Mouse (Mus musculus) ES-Bruce4 (cell line): Measurements from ENCODE around the gene Ikzf3. TPM values are rescaled to one million over a fixed set of nuclear protein-coding genes. Genes with fewer than 3 reads are reported as not detected.

Experiments
- H3K27ac ChIP-seq: 2 replicates; pipeline ENCODE4 v1.5.1; 2012; ENCODE audit warnings: low read length, inconsistent platforms; ENCODE audit not compliant: insufficient read depth
- H3K27me3 ChIP-seq: 2 replicates; pipeline ENCODE4 v1.6.1; 2012; ENCODE audit warnings: mild to moderate bottlenecking, low read length, inconsistent platforms; ENCODE audit not compliant: control insufficient read depth, poor library complexity, insufficient read depth, severe bottlenecking
- H3K36me3 ChIP-seq: 2 replicates; pipeline ENCODE4 v1.6.1; 2012; ENCODE audit warnings: inconsistent platforms, mild to moderate bottlenecking, low read length, moderate library complexity; ENCODE audit not compliant: control insufficient read depth, poor library complexity, insufficient read depth, severe bottlenecking
- H3K4me1 ChIP-seq: one replicate; pipeline ENCODE4 v1.8.1; 2011; ENCODE audit warnings: low read length; ENCODE audit not compliant: control insufficient read depth, insufficient read depth
- H3K4me3 ChIP-seq: 2 replicates; pipeline ENCODE4 v1.5.1; 2011; ENCODE audit warnings: low read depth, mild to moderate bottlenecking, low read length
- H3K9ac ChIP-seq: 2 replicates; pipeline ENCODE4 v1.6.1; 2012; ENCODE audit warnings: low read depth, mild to moderate bottlenecking, inconsistent platforms; ENCODE audit not compliant: poor library complexity, severe bottlenecking
- H3K9me3 ChIP-seq: replicated peaks from 2 replicates; pipeline ENCODE4 v1.6.1; 2012; ENCODE audit warnings: mild to moderate bottlenecking, low read length, inconsistent platforms; ENCODE audit not compliant: control insufficient read depth, poor library complexity, insufficient read depth, severe bottlenecking
- CTCF ChIP-seq: IDR thresholded peaks from one replicate; pipeline ENCODE4 v1.8.1; 2011; ENCODE audit warnings: low read depth, low read length
- EP300 ChIP-seq: IDR thresholded peaks from 2 replicates; pipeline ENCODE4 v1.6.1; 2011; ENCODE audit warnings: low read depth, low read length; ENCODE audit not compliant: insufficient read depth
- POLR2A ChIP-seq: IDR thresholded peaks from one replicate; pipeline ENCODE4 v1.8.1; 2011; ENCODE audit warnings: low read length; ENCODE audit not compliant: insufficient read depth
- polyA plus RNA-seq: library from polyadenylated mRNA; stranded (reverse); fragments of >200 nt; gene quantifications from 2 replicates; pipeline ENCODE4 v1.2.4, GENCODE M21; 2011; ENCODE audit warnings: low read depth; ENCODE audit not compliant: missing spikeins, insufficient read depth, insufficient read length

Gene Ikzf3
- polyA plus RNA-seq, result not detected in 2 replicates

GRCm38 (mm10) chr11:98545711-98546231, at the start of gene Ikzf3:
TSS of gene Ikzf3 (minus strand) at chr11:98546031.
- no peaks in the 10 kb centered on the region for H3K4me1 ChIP-seq
- peak within 1 kb of the TSS; percentile 22 for H3K4me3 ChIP-seq
- H3K27ac ChIP-seq, result no peak within 1 kb of the TSS
- peak within 1 kb of the TSS; percentile 71 for H3K9ac ChIP-seq
- no peaks in the 10 kb centered on the region for H3K36me3 ChIP-seq
- TF ChIP-seq POLR2A, result no peak
- no peak for TF ChIP-seq CTCF
- no peak for TF ChIP-seq EP300
- H3K9me3 ChIP-seq, result no peaks in the 10 kb centered on the region
- H3K27me3 ChIP-seq, result peaks cover 27% of the 10 kb centered on the region

- Histone ChIP-seq H3K4me1 (no peaks in the 10 kb centered on the region), H3K27me3 (no peaks in the 10 kb centered on the region), H3K9ac (no peak overlapping the region), H3K27ac (no peak overlapping the region), H3K4me3 (no peak overlapping the region), H3K9me3 (no peaks in the 10 kb centered on the region), H3K36me3 (no peaks in the 10 kb centered on the region)
- TF ChIP-seq POLR2A, result no peak
- TF ChIP-seq EP300, result no peak
- no peak for TF ChIP-seq CTCF
These were observed 49.6 kb upstream of the Ikzf3 start for GRCm38 (mm10) chr11:98595473-98595872.

GRCm38 (mm10) chr11:98595021-98595420, 49.2 kb upstream of the Ikzf3 start:
- Histone ChIP-seq H3K36me3 (no peaks in the 10 kb centered on the region), H3K27ac (no peak overlapping the region), H3K4me1 (no peaks in the 10 kb centered on the region), H3K9ac (no peak overlapping the region), H3K27me3 (no peaks in the 10 kb centered on the region), H3K9me3 (no peaks in the 10 kb centered on the region), H3K4me3 (no peak overlapping the region)
- no peak for TF ChIP-seq CTCF
- no peak for TF ChIP-seq EP300
- no peak for TF ChIP-seq POLR2A

- no peak overlapping the region for H3K27ac ChIP-seq
- no peaks in the 10 kb centered on the region for H3K9me3 ChIP-seq
- no peaks in the 10 kb centered on the region for H3K27me3 ChIP-seq
- no peaks in the 10 kb centered on the region for H3K4me1 ChIP-seq
- no peak overlapping the region for H3K9ac ChIP-seq
- no peaks in the 10 kb centered on the region for H3K36me3 ChIP-seq
- no peak overlapping the region for H3K4me3 ChIP-seq
- TF ChIP-seq CTCF (no peak), EP300 (no peak), POLR2A (no peak)
These were observed 45.0 kb upstream of the Ikzf3 start for GRCm38 (mm10) chr11:98590548-98591445.

- Histone ChIP-seq H3K9me3 (no peaks in the 10 kb centered on the region), H3K27ac (no peak overlapping the region), H3K4me1 (no peaks in the 10 kb centered on the region), H3K9ac (no peak overlapping the region), H3K36me3 (no peaks in the 10 kb centered on the region), H3K27me3 (no peaks in the 10 kb centered on the region), H3K4me3 (no peak overlapping the region)
- TF ChIP-seq CTCF (no peak), POLR2A (no peak), EP300 (no peak)
These were observed 43.5 kb upstream of the Ikzf3 start for GRCm38 (mm10) chr11:98589306-98589705.

- Histone ChIP-seq H3K27ac (no peak overlapping the region), H3K27me3 (no peaks in the 10 kb centered on the region), H3K36me3 (no peaks in the 10 kb centered on the region), H3K4me3 (no peak overlapping the region), H3K9me3 (no peaks in the 10 kb centered on the region), H3K9ac (no peak overlapping the region), H3K4me1 (no peaks in the 10 kb centered on the region)
- no peak for TF ChIP-seq CTCF
- no peak for TF ChIP-seq EP300
- no peak for TF ChIP-seq POLR2A
These were observed 43.0 kb upstream of the Ikzf3 start for GRCm38 (mm10) chr11:98588833-98589281.
